Mouse (Mus musculus) limb, embryonic 11.5 days (tissue): Measurements from ENCODE around the gene Lrrc4c. TPM values are rescaled to one million over a fixed set of nuclear protein-coding genes. Genes with fewer than 3 reads are reported as not detected.

Experiments
- ATAC-seq: fragments of 200-750 bp; cut with Nextera tagmentation; 2 replicates; pipeline ENCODE4 v1.8.0; 2017; ENCODE audit warnings: low read depth; ENCODE audit not compliant: insufficient number of reproducible peaks, low FRiP score, low TSS enrichment
- DNase-seq: peaks from one replicate; pipeline ENCODE4 v3.0.0-alpha.2; 2015; ENCODE audit warnings: low spot score
- H3K27ac ChIP-seq: fragments of 300-500 bp; sonication (generic); replicated peaks from 2 replicates; pipeline ENCODE4 v1.5.1; 2014; ENCODE audit warnings: low read depth, mild to moderate bottlenecking, low read length
- H3K27me3 ChIP-seq: fragments of 300-500 bp; sonication (generic); 2 replicates; pipeline ENCODE4 v1.6.1; 2014; ENCODE audit warnings: mild to moderate bottlenecking, low read length, mixed read lengths; ENCODE audit not compliant: control insufficient read depth, insufficient read depth
- H3K36me3 ChIP-seq: fragments of 300-500 bp; sonication (generic); 2 replicates; pipeline ENCODE4 v1.6.1; 2014; ENCODE audit warnings: mild to moderate bottlenecking, low read length, moderate library complexity, mixed read lengths; ENCODE audit not compliant: control insufficient read depth, insufficient read depth
- H3K4me1 ChIP-seq: fragments of 300-500 bp; sonication (generic); 2 replicates; pipeline ENCODE4 v1.6.1; 2014; ENCODE audit warnings: low read length, mixed read lengths; ENCODE audit not compliant: control insufficient read depth, insufficient read depth
- H3K4me2 ChIP-seq: fragments of 300-500 bp; sonication (generic); 2 replicates; pipeline ENCODE4 v1.6.1; 2014; ENCODE audit warnings: low read depth, mild to moderate bottlenecking, moderate library complexity; ENCODE audit not compliant: severe bottlenecking
- H3K4me3 ChIP-seq: fragments of 300-500 bp; sonication (generic); 2 replicates; pipeline ENCODE4 v1.5.1; 2014; ENCODE audit warnings: low read depth, low read length
- H3K9ac ChIP-seq: fragments of 300-500 bp; sonication (generic); 2 replicates; pipeline ENCODE4 v1.6.1; 2014; ENCODE audit warnings: mild to moderate bottlenecking, low read length
- H3K9me3 ChIP-seq: fragments of 300-500 bp; sonication (generic); 2 replicates; pipeline ENCODE4 v1.6.1; 2016; ENCODE audit warnings: low read length; ENCODE audit not compliant: control insufficient read depth
- WGBS: fragments of 180-500 bp; shearing (Covaris S2); extraction: QIAGEN DNeasy Blood & Tissue Kit; methylation state at CpG from one replicate; pipeline ENCODE4 v1.1.7; 2014; 5-methylcytosine and 5-hydroxymethylcytosine counted together
- polyA plus RNA-seq: library from polyadenylated mRNA; unstranded; fragments of >200 nt; fragmentation: Nextera tagmentation; extraction: Ambion mirVana; gene quantifications from 2 replicates; pipeline ENCODE4 v1.2.1, GENCODE M21; 2014

The Lrrc4c gene
- polyA plus RNA-seq, 1 experiment from 2014 or later = 0.13 TPM

DNA sequence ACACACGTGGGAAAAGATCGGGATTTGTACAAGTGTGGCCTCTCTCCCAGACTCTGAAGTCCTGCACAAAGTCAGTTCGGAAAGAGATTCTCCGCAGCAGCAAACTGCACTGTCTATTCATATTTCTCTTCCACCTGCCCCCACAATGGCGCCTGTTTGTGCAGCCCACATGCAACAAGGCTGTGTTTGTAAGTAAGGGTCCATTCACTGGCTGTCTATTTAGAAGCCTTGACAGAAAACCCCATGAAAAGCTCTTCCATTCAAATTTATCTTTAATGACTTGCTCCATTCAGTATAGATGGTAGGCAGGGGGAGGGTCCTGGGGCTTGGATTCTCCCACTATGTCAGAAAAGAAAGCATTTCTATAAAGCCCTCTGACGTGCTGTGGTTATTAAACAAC, 157.7 kb downstream of the Lrrc4c start:
- no peak overlapping the region for H3K4me2 ChIP-seq
- H3K27ac ChIP-seq = no peak overlapping the region
- no peak overlapping the region for H3K4me3 ChIP-seq
- H3K36me3 ChIP-seq = no peaks in the 10 kb centered on the region
- no peak overlapping the region for H3K9ac ChIP-seq
- WGBS = 85% methylated on average over 6 of the region's 6 CpGs
- ATAC-seq (no peak), DNase-seq (no peak)
- no peaks in the 10 kb centered on the region for H3K27me3 ChIP-seq
- no peaks in the 10 kb centered on the region for H3K4me1 ChIP-seq
- no peaks in the 10 kb centered on the region for H3K9me3 ChIP-seq

DNA sequence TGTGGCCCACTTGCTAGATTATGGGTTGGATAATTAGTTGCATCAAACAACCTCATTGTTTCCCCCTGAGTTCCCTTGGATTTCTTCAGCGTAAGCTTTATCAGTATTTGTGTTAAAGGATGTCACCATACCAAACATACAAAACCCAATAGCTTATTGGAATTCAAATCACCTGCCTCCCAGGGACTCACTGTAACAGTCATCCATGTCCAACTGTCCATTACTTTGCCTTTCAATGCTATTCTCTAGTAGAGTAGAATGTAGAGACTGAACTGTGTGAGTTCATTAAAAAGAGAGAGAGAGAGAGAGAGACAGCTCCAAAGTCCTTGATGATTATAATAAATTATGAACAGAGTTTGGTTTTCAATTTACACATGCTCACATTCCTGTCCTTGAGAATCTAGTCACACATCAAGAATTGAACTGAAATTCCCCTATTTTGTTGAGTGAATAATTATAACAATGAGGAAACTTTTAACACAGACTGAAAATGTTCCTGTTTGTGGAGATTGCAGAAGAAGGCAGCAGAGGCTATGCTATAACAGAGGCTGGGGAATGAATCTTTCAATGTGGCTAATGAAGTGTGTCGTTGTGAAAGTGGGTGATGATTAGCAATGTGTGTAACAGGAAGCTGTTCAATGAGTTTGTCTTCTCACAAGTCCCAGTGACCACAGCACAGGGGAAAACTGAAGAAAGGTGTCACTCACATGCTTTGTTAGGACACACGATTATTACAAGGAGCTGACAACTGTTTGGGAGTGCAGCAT, 181.3 kb downstream of the Lrrc4c start:
- no peaks in the 10 kb centered on the region for H3K9me3 ChIP-seq
- no peak overlapping the region for H3K9ac ChIP-seq
- no peak for ATAC-seq
- 74% methylated on average over 3 of the region's 3 CpGs for WGBS
- no peak overlapping the region for H3K4me3 ChIP-seq
- no peak overlapping the region for H3K4me2 ChIP-seq
- no peak for DNase-seq
- H3K27ac ChIP-seq = no peak overlapping the region
- H3K27me3 ChIP-seq = no peaks in the 10 kb centered on the region
- H3K36me3 ChIP-seq = no peaks in the 10 kb centered on the region
- no peaks in the 10 kb centered on the region for H3K4me1 ChIP-seq

GRCm38 (mm10) chr2:96504140-96504539, 186.2 kb downstream of the Lrrc4c start:
- H3K9ac ChIP-seq = no peak overlapping the region
- no peaks in the 10 kb centered on the region for H3K4me1 ChIP-seq
- DNase-seq (no peak), ATAC-seq (no peak)
- no peaks in the 10 kb centered on the region for H3K36me3 ChIP-seq
- WGBS = 87% methylated on average over 6 of the region's 6 CpGs
- no peaks in the 10 kb centered on the region for H3K9me3 ChIP-seq
- H3K4me2 ChIP-seq = no peak overlapping the region
- no peak overlapping the region for H3K4me3 ChIP-seq
- H3K27me3 ChIP-seq = no peaks in the 10 kb centered on the region
- no peak overlapping the region for H3K27ac ChIP-seq

DNA sequence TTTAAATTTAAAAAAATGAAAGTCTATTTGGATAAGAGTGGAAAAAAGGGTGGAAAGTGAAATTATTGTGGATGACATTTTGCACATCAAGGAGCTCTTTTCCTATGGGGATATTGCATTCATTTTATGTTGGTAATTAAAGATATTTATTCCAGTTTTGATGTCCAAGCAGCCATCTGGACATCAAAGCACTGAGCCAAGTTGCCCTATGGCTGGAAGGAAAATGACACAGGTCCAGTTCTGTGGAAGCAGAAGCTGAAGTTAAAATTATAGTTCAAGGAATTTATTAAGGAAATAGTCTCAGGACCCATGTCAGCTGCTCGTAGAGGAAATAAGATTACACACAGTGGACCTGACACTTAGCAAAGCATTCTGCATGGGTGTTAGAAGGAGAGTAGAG, 187.7 kb downstream of the Lrrc4c start:
- no peak for DNase-seq
- Histone ChIP-seq H3K27me3 (no peaks in the 10 kb centered on the region), H3K4me1 (no peaks in the 10 kb centered on the region), H3K9me3 (no peaks in the 10 kb centered on the region), H3K27ac (no peak overlapping the region), H3K4me2 (no peak overlapping the region), H3K9ac (no peak overlapping the region), H3K36me3 (no peaks in the 10 kb centered on the region), H3K4me3 (no peak overlapping the region)
- 90% methylated on average over 1 of the region's 1 CpGs for WGBS
- ATAC-seq = no peak

- no peak overlapping the region for H3K27ac ChIP-seq
- ATAC-seq (no peak), DNase-seq (no peak)
- H3K9ac ChIP-seq = no peak overlapping the region
- no peaks in the 10 kb centered on the region for H3K36me3 ChIP-seq
- WGBS = 56% methylated on average over 1 of the region's 1 CpGs
- no peak overlapping the region for H3K4me2 ChIP-seq
- no peak overlapping the region for H3K4me3 ChIP-seq
- H3K27me3 ChIP-seq = no peaks in the 10 kb centered on the region
- no peaks in the 10 kb centered on the region for H3K4me1 ChIP-seq
- H3K9me3 ChIP-seq = no peaks in the 10 kb centered on the region
These were observed 191.0 kb downstream of the Lrrc4c start for GRCm38 (mm10) chr2:96508991-96509390.

DNA sequence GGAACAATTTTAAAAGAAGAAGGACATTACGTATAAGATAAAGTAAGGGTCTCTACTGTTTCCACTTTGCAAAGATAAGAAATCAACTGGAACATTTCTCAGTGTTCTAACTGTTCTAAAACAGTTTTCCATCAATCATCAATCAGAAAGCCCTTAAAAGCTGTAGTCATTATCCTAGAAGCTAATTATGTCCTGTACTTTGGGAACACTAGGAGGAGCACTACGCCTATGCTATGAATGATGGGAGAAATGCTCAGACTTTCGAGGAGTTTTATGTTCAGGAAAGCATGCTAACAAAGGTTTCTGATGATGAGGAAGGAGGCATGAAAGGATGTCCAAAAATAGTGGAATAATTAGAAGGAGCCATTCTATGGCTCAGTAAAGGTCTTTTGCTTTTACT, 219.5 kb downstream of the Lrrc4c start:
- Histone ChIP-seq H3K4me2 (no peak overlapping the region), H3K4me3 (no peak overlapping the region), H3K27ac (no peak overlapping the region), H3K27me3 (no peaks in the 10 kb centered on the region), H3K36me3 (no peaks in the 10 kb centered on the region), H3K9ac (no peak overlapping the region), H3K4me1 (no peaks in the 10 kb centered on the region), H3K9me3 (no peaks in the 10 kb centered on the region)
- DNase-seq (no peak), ATAC-seq (no peak)
- WGBS = 86% methylated on average over 3 of the region's 3 CpGs

DNA sequence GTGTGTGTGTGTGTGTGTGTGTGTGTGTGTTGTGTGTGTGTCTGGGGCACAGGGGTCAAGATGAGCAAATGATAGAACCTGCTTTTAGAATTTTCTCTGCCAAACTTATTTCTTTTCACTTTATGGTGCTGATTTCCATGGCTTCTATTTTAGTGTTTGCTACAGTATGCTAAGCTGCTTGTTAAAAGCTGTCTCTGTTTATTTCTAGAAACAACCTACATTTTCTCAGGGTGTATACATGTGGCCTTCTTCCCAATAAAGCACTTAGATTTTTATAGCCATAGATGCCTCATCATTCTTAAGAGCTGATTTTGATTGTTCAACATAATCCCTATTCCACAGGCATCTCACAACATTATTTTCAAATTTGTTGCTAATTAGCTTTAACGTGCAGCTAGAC, 229.2 kb downstream of the Lrrc4c start:
- WGBS = 83% methylated on average over 1 of the region's 1 CpGs

GRCm38 (mm10) chr2:96573755-96574154, 255.8 kb downstream of the Lrrc4c start:
- WGBS = 93% methylated on average over 2 of the region's 2 CpGs
- no peak overlapping the region for H3K9ac ChIP-seq
- H3K4me2 ChIP-seq = no peak overlapping the region
- no peak overlapping the region for H3K27ac ChIP-seq
- DNase-seq = no peak
- no peaks in the 10 kb centered on the region for H3K27me3 ChIP-seq
- H3K4me1 ChIP-seq = no peaks in the 10 kb centered on the region
- no peak overlapping the region for H3K4me3 ChIP-seq
- H3K9me3 ChIP-seq = no peaks in the 10 kb centered on the region
- ATAC-seq = no peak
- no peaks in the 10 kb centered on the region for H3K36me3 ChIP-seq

More for the DNA sequence above, 229.2 kb downstream of the Lrrc4c start:
- H3K4me2 ChIP-seq = no peak overlapping the region
- ATAC-seq = no peak
- DNase-seq = no peak
- H3K9ac ChIP-seq = no peak overlapping the region
- H3K9me3 ChIP-seq = no peaks in the 10 kb centered on the region
- no peaks in the 10 kb centered on the region for H3K27me3 ChIP-seq
- H3K4me3 ChIP-seq = no peak overlapping the region
- H3K27ac ChIP-seq = no peak overlapping the region
- no peaks in the 10 kb centered on the region for H3K4me1 ChIP-seq
- H3K36me3 ChIP-seq = no peaks in the 10 kb centered on the region

GRCm38 (mm10) chr2:96577701-96578100, 259.7 kb downstream of the Lrrc4c start:
- no peak overlapping the region for H3K4me2 ChIP-seq
- no peaks in the 10 kb centered on the region for H3K4me1 ChIP-seq
- no peaks in the 10 kb centered on the region for H3K36me3 ChIP-seq
- no peak for DNase-seq
- H3K4me3 ChIP-seq = no peak overlapping the region
- WGBS = 89% methylated on average over 8 of the region's 8 CpGs
- no peak overlapping the region for H3K27ac ChIP-seq
- ATAC-seq = no peak
- H3K27me3 ChIP-seq = no peaks in the 10 kb centered on the region
- no peaks in the 10 kb centered on the region for H3K9me3 ChIP-seq
- H3K9ac ChIP-seq = no peak overlapping the region
